Mouse (Mus musculus): ENCODE results near the gene Vps29.
"Not testable (repeated sequence)": the region's sequence is repeated elsewhere in the genome, so short reads cannot be mapped to it uniquely, and the experiment has no call there.

The Vps29 gene

GRCm38 (mm10) chr5:122353807-122354491 is at the start of gene Vps29, which contains the start of gene Rad9b:
Gene Vps29, plus strand, starts transcription at chr5:122354369.
Gene Rad9b, minus strand, starts transcription at chr5:122354233.
- in situ Hi-C loops (cut with MboI; ENCODE audit: low sequenced_read_pairs): no loop called here

- in situ Hi-C loops (cut with MboI; ENCODE audit: low sequenced_read_pairs): no loop called here
Measured at GRCm38 (mm10) chr5:122304541-122304940, 49.6 kb upstream of the Vps29 start.

DNA sequence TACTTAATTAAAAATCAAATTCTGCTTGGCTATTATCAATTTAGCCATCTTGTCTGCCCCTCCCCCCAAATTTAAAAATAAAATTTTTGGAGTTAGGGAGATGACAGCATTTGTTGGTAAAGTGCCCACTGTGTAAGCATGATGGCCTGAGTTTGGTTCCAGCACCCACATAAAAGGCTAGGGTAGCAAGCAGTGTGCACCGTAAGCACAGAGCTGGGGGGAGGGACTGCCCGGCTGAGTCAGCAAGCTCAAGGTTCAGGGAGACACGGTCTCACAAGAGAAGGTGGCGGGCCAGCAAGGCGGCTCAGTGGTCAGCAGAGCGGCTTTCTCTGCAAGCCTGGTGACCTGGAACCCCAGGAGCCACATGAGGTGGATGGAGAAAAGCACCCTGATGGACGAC is 48.7 kb upstream of the Vps29 start:
- in situ Hi-C loops (cut with MboI; ENCODE audit: low sequenced_read_pairs): no loop called here

GRCm38 (mm10) chr5:122306536-122306935 is 47.6 kb upstream of the Vps29 start:
- in situ Hi-C loops (cut with MboI; ENCODE audit: low sequenced_read_pairs): no loop called here

GRCm38 (mm10) chr5:122310699-122311098 is 43.5 kb upstream of the Vps29 start:
- in situ Hi-C loops (cut with MboI; ENCODE audit: low sequenced_read_pairs): no loop called here

DNA sequence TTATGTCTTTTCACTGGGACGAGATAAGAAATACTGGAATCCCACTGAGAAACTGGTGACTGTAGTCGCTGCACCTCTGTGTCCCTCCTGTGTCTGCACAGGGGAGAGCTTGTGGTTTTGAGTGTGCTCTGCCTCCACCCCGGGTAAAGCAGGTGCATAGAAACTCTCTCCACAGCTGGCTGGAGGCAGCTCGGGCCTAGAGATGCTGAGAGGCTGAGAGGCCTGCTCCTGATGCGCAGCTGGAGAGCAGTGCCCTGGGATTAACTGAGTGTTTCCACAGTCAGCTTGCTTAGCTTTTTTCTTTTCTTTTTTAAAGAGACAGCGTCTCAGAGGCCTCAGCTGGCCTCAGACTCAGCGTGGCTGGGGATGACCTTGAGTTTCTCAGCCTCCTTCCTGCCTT is 42.5 kb upstream of the Vps29 start:
- in situ Hi-C loops (cut with MboI; ENCODE audit: low sequenced_read_pairs): no loop called here

DNA sequence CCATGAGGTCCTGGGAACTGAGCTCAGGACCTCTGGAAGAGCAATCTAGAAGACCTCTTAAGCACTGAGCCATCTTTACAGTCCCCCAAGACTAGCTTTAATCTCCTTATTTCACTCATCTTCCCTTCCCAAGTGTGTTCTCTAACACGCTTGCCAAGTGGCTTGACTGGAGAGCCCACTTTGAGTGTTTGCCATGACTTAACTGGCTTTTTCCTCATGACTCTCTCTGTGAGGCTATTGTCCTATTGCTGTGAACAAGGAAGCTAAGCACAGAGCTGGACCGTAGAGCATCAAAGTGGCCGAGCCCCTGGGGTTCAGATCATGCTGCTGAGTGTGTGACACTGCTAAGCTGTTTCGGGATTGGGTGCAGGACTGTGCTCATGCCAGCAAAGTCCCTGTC is 41.8 kb upstream of the Vps29 start:
- in situ Hi-C loops (cut with MboI; ENCODE audit: low sequenced_read_pairs): no loop called here

DNA sequence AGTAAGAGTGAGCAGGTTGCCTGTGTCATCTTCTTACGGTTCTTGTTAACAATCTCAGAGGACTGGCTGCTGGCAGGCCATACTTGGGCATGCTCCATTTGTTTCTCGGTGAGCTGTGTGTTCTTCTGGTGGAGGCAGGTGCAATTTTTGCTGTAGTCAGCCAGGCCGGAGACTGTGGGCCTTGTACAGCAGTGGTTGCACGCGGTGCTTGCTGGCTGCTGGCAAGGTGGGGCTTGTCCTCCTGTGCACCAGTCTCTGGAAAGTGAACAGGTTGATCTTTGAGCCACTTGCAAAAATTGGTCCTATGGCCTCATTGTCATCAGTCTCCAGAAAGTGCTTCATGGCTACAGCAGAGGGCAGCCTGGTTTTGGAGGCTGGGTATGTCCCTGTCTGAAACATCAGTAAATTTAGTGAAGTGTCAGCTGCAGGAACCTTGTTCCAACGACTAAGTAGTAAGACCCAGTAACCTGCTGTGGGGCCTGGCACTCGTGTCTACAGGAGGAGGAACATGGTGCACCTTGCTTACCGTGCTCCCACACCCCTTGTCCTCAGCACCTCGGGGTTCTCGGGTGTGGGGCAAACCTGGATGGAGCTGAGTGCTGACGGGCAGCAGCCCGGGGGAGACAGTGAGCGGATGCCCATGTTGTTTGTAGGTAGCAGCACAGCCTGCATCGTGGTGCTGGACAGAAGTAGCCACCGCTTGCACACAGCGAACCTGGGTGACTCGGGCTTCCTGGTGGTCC is 41.1 kb upstream of the Vps29 start:
- in situ Hi-C loops (cut with MboI; ENCODE audit: low sequenced_read_pairs): no loop called here

DNA sequence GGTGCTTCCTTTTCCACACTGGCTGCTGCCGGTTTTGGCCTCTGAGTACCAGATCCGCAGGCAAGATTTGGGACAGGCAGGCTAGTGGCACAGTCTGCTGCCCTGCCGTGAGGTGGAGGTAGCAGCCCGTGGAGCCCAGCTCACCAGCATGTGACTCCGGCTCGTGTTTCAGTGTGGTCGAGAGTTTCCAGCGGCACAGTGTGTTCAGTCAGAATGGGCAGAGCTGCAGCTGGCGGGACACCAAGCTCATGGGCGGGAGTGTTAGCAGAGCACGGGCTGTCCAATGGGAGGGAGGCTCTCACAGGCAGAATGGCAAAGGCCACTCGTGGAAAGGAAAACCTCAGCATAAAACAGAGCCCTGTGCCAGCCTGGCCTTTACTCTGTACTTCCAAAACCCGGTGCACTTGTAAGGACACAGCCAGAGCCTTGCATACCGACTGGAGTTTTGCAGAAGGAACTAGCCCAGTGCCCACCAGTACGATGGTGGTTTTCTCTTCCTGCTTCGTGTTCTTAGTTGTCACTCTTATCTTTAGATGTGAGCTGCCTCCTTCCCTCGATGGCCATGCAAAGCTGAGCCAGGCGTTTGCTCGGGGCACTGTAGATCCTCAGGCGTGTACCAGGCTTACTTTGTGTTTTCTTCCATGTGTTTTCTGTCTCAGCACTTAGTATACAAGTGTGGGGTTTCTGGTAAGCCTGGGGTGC is 39.1 kb upstream of the Vps29 start:
- in situ Hi-C loops (cut with MboI; ENCODE audit: low sequenced_read_pairs): no loop called here

DNA sequence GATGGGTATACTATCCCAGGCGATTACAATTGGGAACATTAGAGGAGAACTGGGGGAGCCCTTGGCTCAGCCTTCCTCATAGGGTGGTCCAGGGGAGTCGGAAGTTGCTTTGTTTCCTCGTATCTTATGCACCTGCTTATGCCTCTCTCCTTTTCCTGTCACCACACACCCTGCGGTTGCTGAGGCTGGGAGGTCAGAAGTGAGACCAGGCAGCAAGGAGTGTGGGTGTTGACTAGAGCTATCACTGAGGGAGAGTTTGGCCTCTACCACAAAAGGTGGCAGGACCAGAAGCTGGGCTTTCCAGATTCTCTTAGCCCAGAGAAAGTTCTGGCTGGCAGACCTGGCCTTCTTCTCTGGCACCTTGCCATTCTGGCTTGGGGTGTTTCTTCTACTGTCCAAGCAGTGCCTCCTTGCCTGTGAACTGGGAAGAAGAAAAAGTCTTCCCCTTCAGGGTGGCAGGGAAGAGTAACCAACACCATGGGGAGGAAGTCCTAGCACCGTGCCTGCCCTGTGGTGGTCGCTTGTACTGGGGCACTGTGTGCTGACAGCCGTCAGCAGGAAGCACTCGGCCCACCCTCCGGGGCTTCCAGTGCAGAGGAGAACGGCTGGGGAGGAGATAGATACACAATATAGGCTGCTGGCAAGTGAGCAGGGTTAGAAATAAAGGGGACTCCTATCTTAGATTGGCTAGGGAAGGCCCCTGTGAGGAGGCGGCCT is 36.7 kb upstream of the Vps29 start:
- in situ Hi-C loops (cut with MboI; ENCODE audit: low sequenced_read_pairs): no loop called here

DNA sequence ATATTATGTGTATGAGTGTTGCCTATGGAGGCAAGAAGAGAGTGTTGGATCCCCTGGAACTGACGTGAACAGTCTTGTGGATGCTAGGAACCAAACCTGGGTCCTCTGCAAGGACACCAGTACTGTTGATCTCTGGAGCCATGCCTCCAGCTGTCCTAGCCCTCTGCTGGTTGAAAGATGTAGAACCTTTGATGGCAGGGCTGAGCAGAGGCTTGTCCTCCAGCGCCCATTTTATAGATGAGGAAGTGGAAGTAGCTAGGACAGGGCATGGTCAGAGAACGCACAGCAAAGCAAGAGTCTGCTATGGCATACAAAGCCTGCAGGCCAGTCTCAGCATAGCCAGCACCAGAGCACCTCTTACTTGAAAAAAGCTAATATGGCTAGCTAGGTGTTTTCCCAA is 36.1 kb upstream of the Vps29 start:
- in situ Hi-C loops (cut with MboI; ENCODE audit: low sequenced_read_pairs): no loop called here

- in situ Hi-C loops (cut with MboI; ENCODE audit: low sequenced_read_pairs): not testable (repeated sequence)
Measured at GRCm38 (mm10) chr5:122318976-122319375, 35.2 kb upstream of the Vps29 start.

DNA sequence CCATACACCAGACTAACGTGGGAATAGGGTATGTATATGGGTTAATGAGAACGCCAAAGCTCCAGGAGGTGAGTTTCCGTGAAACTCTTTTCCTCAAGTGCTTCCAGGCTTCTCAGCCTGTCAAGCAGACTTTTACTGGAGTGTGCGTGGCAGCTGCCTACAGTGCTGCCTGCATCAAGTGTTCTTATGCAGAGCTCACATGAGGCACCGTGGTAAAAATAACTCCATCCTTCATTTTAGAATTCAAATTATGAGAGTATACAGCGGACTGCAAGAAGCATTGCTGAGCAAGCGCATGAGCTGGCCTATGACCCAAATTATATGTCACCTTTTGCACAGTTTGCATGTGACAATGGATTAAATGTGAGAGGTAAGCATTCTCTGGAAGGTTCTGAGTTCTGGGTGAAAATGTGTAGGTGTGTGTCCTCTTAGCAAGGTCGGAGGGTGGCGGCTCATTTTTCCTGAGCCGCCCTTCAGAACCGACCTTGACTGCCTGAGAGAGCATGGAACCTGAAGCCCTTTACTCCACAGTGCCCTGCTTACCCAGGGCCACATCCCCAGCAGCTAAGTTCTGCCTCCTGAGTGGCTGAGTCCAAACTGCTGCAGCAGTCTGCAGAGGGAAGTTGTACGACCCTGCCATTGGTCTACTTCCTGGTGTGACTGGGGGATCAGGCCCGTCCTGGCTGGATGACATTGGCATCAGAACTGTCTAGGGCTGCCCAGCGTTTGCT is 34.5 kb upstream of the Vps29 start:
- in situ Hi-C loops (cut with MboI; ENCODE audit: low sequenced_read_pairs): no loop called here

GRCm38 (mm10) chr5:122320205-122320781 is 33.9 kb upstream of the Vps29 start:
- in situ Hi-C loops (cut with MboI; ENCODE audit: low sequenced_read_pairs): no loop called here

- in situ Hi-C loops (cut with MboI; ENCODE audit: low sequenced_read_pairs): no loop called here
Measured at GRCm38 (mm10) chr5:122323523-122323922, 30.6 kb upstream of the Vps29 start.

DNA sequence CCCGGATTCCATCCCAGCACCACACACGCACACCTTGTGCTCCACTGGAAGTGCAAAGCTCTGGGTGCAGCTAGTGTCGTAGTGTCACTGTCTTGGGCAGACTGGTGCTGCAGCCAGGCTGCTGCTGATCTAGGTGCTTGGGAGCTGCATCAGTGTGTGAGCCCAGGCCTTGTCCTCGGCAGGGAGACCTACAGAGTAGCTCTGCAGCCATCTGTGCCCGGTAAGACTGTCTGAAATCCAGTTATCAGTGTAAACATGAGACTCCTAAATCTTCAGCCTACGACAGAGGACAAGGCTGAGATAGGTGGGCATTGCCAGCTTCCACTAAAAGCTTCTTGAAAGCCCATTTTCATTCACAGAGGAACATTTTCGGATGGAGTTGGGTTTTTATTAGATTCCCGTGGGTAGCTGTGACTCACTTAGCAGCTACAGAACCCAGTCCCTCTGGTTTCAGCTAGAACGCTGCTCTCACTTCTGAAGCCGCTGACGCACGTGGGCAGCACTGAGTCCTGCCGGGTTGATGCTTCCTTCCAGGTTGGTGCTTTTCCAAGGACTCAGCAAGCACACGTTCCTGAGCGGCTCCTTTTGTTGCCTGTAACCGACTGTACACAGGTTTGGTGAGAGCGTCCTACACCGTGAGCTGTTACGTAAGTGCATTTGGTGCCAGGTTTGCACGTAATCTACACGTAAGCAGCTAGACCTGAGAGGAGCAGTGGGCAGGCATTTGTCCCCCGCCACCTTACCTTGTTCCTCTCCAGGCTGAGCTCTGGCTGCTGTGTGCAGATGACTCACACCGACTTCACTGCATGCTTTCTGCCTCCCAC is 29.3 kb upstream of the Vps29 start:
- in situ Hi-C loops (cut with MboI; ENCODE audit: low sequenced_read_pairs): no loop called here

DNA sequence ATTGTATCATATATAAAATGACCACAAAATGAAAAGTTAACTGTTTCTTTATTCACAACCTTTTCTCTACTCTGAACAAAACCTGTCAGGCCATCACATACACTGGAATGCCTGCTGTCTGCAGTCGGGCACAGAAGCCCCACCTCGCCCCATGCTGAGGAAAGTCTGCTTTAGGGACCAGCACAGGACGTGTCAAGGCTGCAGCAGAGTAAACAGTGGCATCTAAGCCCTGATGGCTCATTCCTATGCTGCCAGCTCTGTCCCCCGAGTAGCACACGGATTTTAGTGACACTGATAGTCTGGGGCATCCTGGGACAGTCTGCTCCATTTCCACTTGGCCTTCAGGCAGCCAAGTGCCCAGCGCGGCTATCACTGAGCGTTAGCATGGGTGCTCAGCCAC is 28.7 kb upstream of the Vps29 start:
- in situ Hi-C loops (cut with MboI; ENCODE audit: low sequenced_read_pairs): no loop called here

GRCm38 (mm10) chr5:122327283-122327682 is 26.9 kb upstream of the Vps29 start:
- in situ Hi-C loops (cut with MboI; ENCODE audit: low sequenced_read_pairs): no loop called here

DNA sequence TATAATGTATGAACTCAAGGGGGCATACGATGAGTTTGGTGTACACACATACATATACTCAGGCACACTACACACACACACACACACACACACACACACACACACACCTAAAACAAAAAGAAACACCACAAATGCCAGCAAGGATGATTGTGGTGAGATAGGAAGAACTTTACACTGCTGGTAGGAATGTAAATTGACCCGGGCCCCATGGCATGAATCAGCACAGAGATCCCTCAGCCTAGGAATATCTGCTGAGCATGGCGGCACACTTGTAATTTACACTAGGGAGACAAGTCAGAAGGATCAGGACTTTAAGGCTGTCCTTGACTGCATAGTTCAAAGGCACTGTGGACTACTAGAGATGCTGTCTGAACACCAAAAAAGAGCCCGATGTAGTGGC is 23.9 kb upstream of the Vps29 start:
- in situ Hi-C loops (cut with MboI; ENCODE audit: low sequenced_read_pairs): no loop called here
